In the genomic region with DNA sequence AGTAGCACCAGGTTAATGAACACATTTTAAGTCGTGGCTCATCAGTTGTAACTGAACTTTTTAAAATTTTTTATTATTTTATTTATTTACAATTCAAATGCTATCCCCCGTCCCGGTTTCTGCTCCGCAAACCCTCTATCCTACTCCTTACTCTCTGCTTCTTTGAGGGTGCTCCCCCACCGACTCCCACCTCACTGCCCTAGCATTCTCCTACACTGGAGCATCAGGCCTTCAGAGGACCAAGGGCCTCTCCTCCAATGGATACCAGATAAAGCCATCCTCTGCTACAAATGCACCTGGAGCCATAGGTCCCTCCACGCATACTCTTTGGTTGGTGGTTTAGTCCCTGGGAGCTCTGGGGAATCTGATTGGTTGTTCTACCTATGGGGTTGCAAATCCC, we compare ENCODE assay signal across 8 mouse cellular contexts. TPM values are rescaled to one million over a fixed set of nuclear protein-coding genes. Genes with fewer than 3 reads are reported as not detected.
DNase-seq lines count a peak whose midpoint lies in the region; ATAC-seq and TF ChIP-seq lines count a peak whose summit lies in the region.

No protein-coding gene starts in this region.

- peaks cover 2% of the 10 kb centered on the region for H3K4me1 ChIP-seq in lung, embryonic 16.5 days (replicated peaks; ENCODE audit: control insufficient read depth, insufficient read depth, low read length)
- H3K4me1 ChIP-seq in hindbrain, postnatal 0 days (ENCODE audit: insufficient read depth, low read length), result no peaks in the 10 kb centered on the region

- peak overlapping the region; percentile 97 for H3K27ac ChIP-seq in lung, embryonic 16.5 days (ENCODE audit: low read length)
- H3K27ac ChIP-seq in hindbrain, postnatal 0 days, result peak overlapping the region; percentile 93; the same call in 1 of the 2 replicates

- H3K4me3 ChIP-seq in lung, embryonic 16.5 days (ENCODE audit: low read length), result peak overlapping the region; percentile 88
- H3K4me3 ChIP-seq in hindbrain, postnatal 0 days (ENCODE audit: low read length), result peak overlapping the region; percentile 75

- H3K36me3 ChIP-seq in lung, embryonic 16.5 days (ENCODE audit: control insufficient read depth, insufficient read depth, low read length), result no peaks in the 10 kb centered on the region
- H3K36me3 ChIP-seq in hindbrain, postnatal 0 days (ENCODE audit: insufficient read depth, low read length), result no peaks in the 10 kb centered on the region

- 42% methylated on average over 6 of the region's 6 CpGs for WGBS in lung, embryonic 16.5 days
- 50% methylated on average over 6 of the region's 6 CpGs for WGBS in hindbrain, postnatal 0 days

- TF ChIP-seq CTCF in hindbrain, postnatal 0 days (IDR thresholded peaks at IDR 0.05; ENCODE audit: low read depth), result no peak

- no peaks in the 10 kb centered on the region for H3K9me3 ChIP-seq in lung, embryonic 16.5 days (ENCODE audit: control insufficient read depth, low read length)
- H3K9me3 ChIP-seq in hindbrain, postnatal 0 days (ENCODE audit: low read length), result no peaks in the 10 kb centered on the region

- H3K4me2 ChIP-seq in lung, embryonic 16.5 days (ENCODE audit: low read depth, low read length), result peak overlapping the region; percentile 73
- peak overlapping the region; percentile 61 for H3K4me2 ChIP-seq in hindbrain, postnatal 0 days (ENCODE audit: low read depth, low read length)

- peak; percentile 36; the same call in 1 of the 2 replicates for ATAC-seq in lung, embryonic 16.5 days (ENCODE audit: low read depth)
- ATAC-seq in hindbrain, postnatal 0 days, result 0 out of 2 replicates have a peak, but pooled peaks have one; percentile 30

- H3K9ac ChIP-seq in lung, embryonic 16.5 days (ENCODE audit: low read length), result peak overlapping the region; percentile 93
- peak overlapping the region; percentile 64 for H3K9ac ChIP-seq in hindbrain, postnatal 0 days (replicated peaks; ENCODE audit: low read length)

- intact Hi-C loops in left cerebral cortex, postnatal 10 days (cut with DNase I), result no loop called here

- peak; percentile 6 for DNase-seq in adrenal gland, postnatal 14 days
- no peak for DNase-seq in adrenal gland, postnatal 10 days
- DNase-seq in lung, postnatal 10 days, result no peak
- DNase-seq in hindbrain, postnatal 0 days (ENCODE audit: low spot score), result no peak
- DNase-seq in naive thymus-derived CD4-positive, alpha-beta T cell, adult 2 months (ENCODE audit: low read depth), result peak; percentile 7
- no peak for DNase-seq in left cerebral cortex, postnatal 10 days (ENCODE audit: extremely low spot score in 1 of 2, low spot score in 2 of 2)
- DNase-seq in gastrocnemius, adult 8-10 months (ENCODE audit: low spot score in 2 of 2), result no peak

- H3K27me3 ChIP-seq in lung, embryonic 16.5 days (ENCODE audit: control insufficient read depth, insufficient read depth, low read depth, low read length), result no peaks in the 10 kb centered on the region
- no peaks in the 10 kb centered on the region for H3K27me3 ChIP-seq in hindbrain, postnatal 0 days (ENCODE audit: insufficient read depth, low read length)

RNA-seq across cellular contexts. Expression of a gene that starts 0.4 kb away (rescaled TPM):
- total RNA-seq in adrenal gland, postnatal 14 days (2021), result 103 and 112 TPM in 2 replicates
- total RNA-seq in adrenal gland, postnatal 10 days (2021), result 100 to 1,000 TPM; 101 to 111 TPM
- 122 and 135 TPM in 2 replicates for polyA plus RNA-seq in lung, embryonic 16.5 days (2015; fragmentation: Nextera tagmentation; extraction: Ambion mirVana)
- total RNA-seq in hindbrain, postnatal 0 days (2014; rRNA removed), result 56.8 and 77.4 TPM in 2 replicates
- 131 and 140 TPM in 2 replicates for polyA plus RNA-seq in hindbrain, postnatal 0 days (2015; fragmentation: Nextera tagmentation; extraction: Ambion mirVana)
- 10 to 100 TPM; 35.9 to 42.5 TPM for total RNA-seq in left cerebral cortex, postnatal 10 days (2021)
- 10 to 100 TPM; 88.2 to 98.9 (median 94.0) TPM for total RNA-seq in gastrocnemius, adult 8-10 months (2022)

RNA-seq across cellular contexts. Expression of a gene that starts 47.4 kb away (rescaled TPM):
- 33.8 and 42.2 TPM in 2 replicates for total RNA-seq in adrenal gland, postnatal 14 days (2021)
- 10 to 100 TPM; 33.6 to 36.8 TPM for total RNA-seq in adrenal gland, postnatal 10 days (2021)
- 25.3 and 27.6 TPM in 2 replicates for polyA plus RNA-seq in lung, embryonic 16.5 days (2015; fragmentation: Nextera tagmentation; extraction: Ambion mirVana)
- 23.0 and 45.1 TPM in 2 replicates for total RNA-seq in hindbrain, postnatal 0 days (2014; rRNA removed)
- 43.6 and 49.4 TPM in 2 replicates for polyA plus RNA-seq in hindbrain, postnatal 0 days (2015; fragmentation: Nextera tagmentation; extraction: Ambion mirVana)
- 10 to 100 TPM; 36.1 to 39.1 TPM for total RNA-seq in left cerebral cortex, postnatal 10 days (2021)
- total RNA-seq in gastrocnemius, adult 8-10 months (2022), result 10 to 100 TPM; 40.4 to 48.1 (median 43.4) TPM

RNA-seq across cellular contexts. Expression of a gene that starts 47.4 kb away (rescaled TPM):
- total RNA-seq in adrenal gland, postnatal 14 days (2021), result 31.9 and 34.2 TPM in 2 replicates
- total RNA-seq in adrenal gland, postnatal 10 days (2021), result 10 to 100 TPM; 32.7 to 33.4 TPM
- polyA plus RNA-seq in lung, embryonic 16.5 days (2015; fragmentation: Nextera tagmentation; extraction: Ambion mirVana), result 34.6 and 41.6 TPM in 2 replicates
- total RNA-seq in hindbrain, postnatal 0 days (2014; rRNA removed), result 13.4 and 17.5 TPM in 2 replicates
- polyA plus RNA-seq in hindbrain, postnatal 0 days (2015; fragmentation: Nextera tagmentation; extraction: Ambion mirVana), result 19.8 and 24.8 TPM in 2 replicates
- 10 to 100 TPM; 17.9 to 21.9 TPM for total RNA-seq in left cerebral cortex, postnatal 10 days (2021)
- total RNA-seq in gastrocnemius, adult 8-10 months (2022), result 10 to 100 TPM; 38.4 to 48.6 (median 42.5) TPM

Comparison
In these comparisons a context has a peak if more than half of its experiments do, and no peak if none do; other contexts are left out.
1. DNase-seq: peak in adrenal gland, postnatal 14 days (single experiment) and naive thymus-derived CD4-positive, alpha-beta T cell, adult 2 months (single experiment); none in adrenal gland, postnatal 10 days (single experiment), lung, postnatal 10 days (single experiment), hindbrain, postnatal 0 days (single experiment), left cerebral cortex, postnatal 10 days (0 of 2) and gastrocnemius, adult 8-10 months (0 of 2).